Mouse (Mus musculus): Measurements from ENCODE around the gene Gm17334. TPM values are rescaled to one million over a fixed set of nuclear protein-coding genes. Genes with fewer than 3 reads are reported as not detected.

Gene Gm17334
- polyA plus RNA-seq, 1 experiment from 2014 or later, result 0.13 TPM

GRCm38 (mm10) chr11:53810156-53810555 lies 37.2 kb upstream of the Gm17334 start:
- WGBS (ENCODE audit: insufficient replicate concordance), result 29% methylated on average over 5 of the region's 5 CpGs
- Histone ChIP-seq H3K4me1 (no peaks in the 10 kb centered on the region), H3K4me2 (no peak overlapping the region), H3K4me3 (no peak overlapping the region), H3K36me3 (no peaks in the 10 kb centered on the region), H3K27ac (no peak overlapping the region), H3K27me3 (replicated peaks) (no peaks in the 10 kb centered on the region), H3K9me3 (replicated peaks) (no peaks in the 10 kb centered on the region), H3K9ac (no peak overlapping the region)
- ATAC-seq, result no peak

DNA sequence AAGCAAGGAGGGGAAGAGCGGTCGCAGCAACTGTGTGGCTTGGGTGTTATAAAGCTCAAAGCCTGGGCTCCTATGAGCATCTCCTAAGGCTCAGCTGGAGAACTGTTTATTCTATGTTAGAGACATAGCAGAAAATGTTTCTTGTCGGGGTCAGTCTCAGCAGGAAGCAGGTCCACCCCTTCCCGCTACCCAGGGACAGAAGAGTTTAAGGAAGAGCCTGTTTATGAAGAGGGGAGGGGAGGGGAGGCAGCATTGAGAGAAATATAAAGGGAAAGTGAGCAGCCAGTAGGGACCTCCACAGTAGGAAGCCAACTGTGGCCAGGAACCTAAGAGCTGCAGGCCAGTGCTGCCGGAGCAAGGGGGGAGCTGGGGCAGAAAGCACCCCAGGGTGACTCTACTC lies 36.4 kb upstream of the Gm17334 start:
- Histone ChIP-seq H3K9me3 (replicated peaks) (no peaks in the 10 kb centered on the region), H3K4me3 (no peak overlapping the region), H3K27me3 (replicated peaks) (no peaks in the 10 kb centered on the region), H3K9ac (no peak overlapping the region), H3K36me3 (no peaks in the 10 kb centered on the region), H3K4me1 (no peaks in the 10 kb centered on the region), H3K4me2 (no peak overlapping the region), H3K27ac (no peak overlapping the region)
- WGBS (ENCODE audit: insufficient replicate concordance), result 42% methylated on average over 5 of the region's 5 CpGs
- ATAC-seq, result no peak

DNA sequence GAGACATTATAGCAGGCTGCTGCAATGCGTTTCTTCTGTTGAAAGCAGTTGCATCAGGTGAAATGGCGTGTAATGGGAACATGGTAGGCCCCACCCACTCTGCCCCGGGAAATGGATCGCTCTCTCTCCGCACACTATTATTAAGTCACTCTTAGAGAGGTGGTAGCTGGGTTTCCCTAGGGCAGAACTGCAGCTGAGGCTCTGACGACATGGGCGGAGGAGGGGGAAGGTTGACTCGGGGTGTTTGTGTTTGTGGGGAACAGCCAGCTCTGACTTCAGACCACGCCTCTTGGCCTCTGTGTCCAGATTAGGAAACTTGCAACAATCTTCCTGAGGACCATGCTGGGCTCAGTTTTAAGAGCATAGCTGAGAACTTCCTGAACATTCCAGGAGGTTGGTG lies 32.8 kb upstream of the Gm17334 start:
- H3K9ac ChIP-seq, result no peak overlapping the region
- no peak overlapping the region for H3K4me3 ChIP-seq
- H3K4me1 ChIP-seq, result peaks cover 5% of the 10 kb centered on the region; the same call in 1 of the 2 replicates
- no peaks in the 10 kb centered on the region for H3K36me3 ChIP-seq
- 58% methylated on average over 9 of the region's 9 CpGs for WGBS (ENCODE audit: insufficient replicate concordance)
- no peak for ATAC-seq
- H3K27me3 ChIP-seq (replicated peaks), result no peaks in the 10 kb centered on the region
- no peaks in the 10 kb centered on the region for H3K9me3 ChIP-seq (replicated peaks)
- H3K4me2 ChIP-seq, result no peak overlapping the region
- H3K27ac ChIP-seq, result no peak overlapping the region

- no peak overlapping the region for H3K27ac ChIP-seq
- H3K4me1 ChIP-seq, result peaks cover 5% of the 10 kb centered on the region; the same call in 1 of the 2 replicates
- H3K4me2 ChIP-seq, result no peak overlapping the region
- no peak overlapping the region for H3K4me3 ChIP-seq
- H3K9ac ChIP-seq, result no peak overlapping the region
- WGBS (ENCODE audit: insufficient replicate concordance), result 69% methylated on average over 14 of the region's 14 CpGs
- ATAC-seq, result no peak
- no peaks in the 10 kb centered on the region for H3K9me3 ChIP-seq (replicated peaks)
- H3K27me3 ChIP-seq (replicated peaks), result no peaks in the 10 kb centered on the region
- H3K36me3 ChIP-seq, result no peaks in the 10 kb centered on the region
Observed at GRCm38 (mm10) chr11:53804569-53805344, 31.8 kb upstream of the Gm17334 start.

- no peaks in the 10 kb centered on the region for H3K36me3 ChIP-seq
- H3K9ac ChIP-seq, result no peak overlapping the region
- H3K4me1 ChIP-seq, result peaks cover 5% of the 10 kb centered on the region; the same call in 1 of the 2 replicates
- ATAC-seq, result no peak
- no peak overlapping the region for H3K4me2 ChIP-seq
- H3K4me3 ChIP-seq, result no peak overlapping the region
- no peaks in the 10 kb centered on the region for H3K27me3 ChIP-seq (replicated peaks)
- WGBS (ENCODE audit: insufficient replicate concordance), result 42% methylated on average over 6 of the region's 6 CpGs
- no peaks in the 10 kb centered on the region for H3K9me3 ChIP-seq (replicated peaks)
- H3K27ac ChIP-seq, result no peak overlapping the region
Observed at GRCm38 (mm10) chr11:53803494-53803893, 30.5 kb upstream of the Gm17334 start.

- 35% methylated on average over 12 of the region's 12 CpGs for WGBS (ENCODE audit: insufficient replicate concordance)
- ATAC-seq, result no peak
- H3K27ac ChIP-seq, result no peak overlapping the region
Observed at GRCm38 (mm10) chr11:53803093-53803492, 30.1 kb upstream of the Gm17334 start.

DNA sequence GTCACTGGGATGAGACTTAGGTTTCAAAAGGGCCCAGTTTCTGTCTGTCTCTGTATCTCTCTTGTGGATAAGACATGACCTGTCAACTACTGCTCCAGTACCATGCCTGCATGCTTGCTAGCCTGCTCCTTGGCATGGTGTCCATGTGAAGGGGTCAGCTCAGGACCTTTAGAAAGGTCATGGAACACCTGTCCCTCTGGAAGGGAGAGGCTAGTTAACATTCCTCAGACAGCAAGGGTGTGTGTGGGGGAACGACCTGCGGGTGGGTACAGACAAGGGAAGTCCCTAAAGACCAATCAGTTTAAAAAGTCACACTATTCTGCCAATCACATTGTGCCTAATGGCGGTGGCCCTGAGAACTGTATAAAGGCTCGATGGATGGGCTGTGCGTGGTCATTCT lies 28.0 kb upstream of the Gm17334 start:
- ATAC-seq, result no peak
- peaks cover 20% of the 10 kb centered on the region for H3K4me1 ChIP-seq
- no peaks in the 10 kb centered on the region for H3K27me3 ChIP-seq (replicated peaks)
- WGBS (ENCODE audit: insufficient replicate concordance), result 76% methylated on average over 5 of the region's 5 CpGs
- H3K9me3 ChIP-seq (replicated peaks), result no peaks in the 10 kb centered on the region
- no peaks in the 10 kb centered on the region for H3K36me3 ChIP-seq
- H3K4me2 ChIP-seq, result no peak overlapping the region
- no peak overlapping the region for H3K9ac ChIP-seq
- no peak overlapping the region for H3K27ac ChIP-seq
- no peak overlapping the region for H3K4me3 ChIP-seq

More at GRCm38 (mm10) chr11:53803093-53803492, 30.1 kb upstream of the Gm17334 start:
- H3K27me3 ChIP-seq (replicated peaks), result no peaks in the 10 kb centered on the region
- H3K4me1 ChIP-seq, result peaks cover 5% of the 10 kb centered on the region; the same call in 1 of the 2 replicates
- H3K4me3 ChIP-seq, result no peak overlapping the region
- no peaks in the 10 kb centered on the region for H3K36me3 ChIP-seq
- H3K9me3 ChIP-seq (replicated peaks), result no peaks in the 10 kb centered on the region
- H3K9ac ChIP-seq, result no peak overlapping the region
- no peak overlapping the region for H3K4me2 ChIP-seq

DNA sequence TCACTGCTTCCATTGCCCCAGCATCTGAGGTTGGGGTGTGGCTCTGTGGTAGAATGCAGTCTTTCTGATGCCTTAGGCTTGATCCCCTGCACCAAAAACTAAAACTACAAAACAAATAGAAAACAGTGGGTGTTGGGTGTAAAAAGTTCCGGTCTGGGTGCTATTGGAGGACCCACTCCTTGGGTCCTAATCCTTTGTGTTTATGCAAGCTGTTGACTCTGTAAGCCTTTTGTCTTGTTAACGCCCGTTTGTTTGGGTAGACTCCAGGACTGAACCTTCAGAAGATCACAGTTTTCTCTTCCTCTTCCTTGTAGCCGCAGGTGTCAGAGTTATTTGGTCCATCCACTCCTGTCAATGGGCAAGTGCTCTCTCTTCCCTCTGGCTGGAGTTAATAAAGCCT lies 27.0 kb upstream of the Gm17334 start:
- no peaks in the 10 kb centered on the region for H3K27me3 ChIP-seq (replicated peaks)
- no peak for ATAC-seq
- H3K4me3 ChIP-seq, result no peak overlapping the region
- peaks cover 29% of the 10 kb centered on the region for H3K4me1 ChIP-seq
- no peaks in the 10 kb centered on the region for H3K9me3 ChIP-seq (replicated peaks)
- 70% methylated on average over 4 of the region's 4 CpGs for WGBS (ENCODE audit: insufficient replicate concordance)
- H3K4me2 ChIP-seq, result no peak overlapping the region
- H3K9ac ChIP-seq, result no peak overlapping the region
- no peaks in the 10 kb centered on the region for H3K36me3 ChIP-seq
- H3K27ac ChIP-seq, result no peak overlapping the region

GRCm38 (mm10) chr11:53798041-53798711 lies 25.2 kb upstream of the Gm17334 start:
- no peaks in the 10 kb centered on the region for H3K36me3 ChIP-seq
- H3K4me2 ChIP-seq, result no peak overlapping the region
- no peak overlapping the region for H3K4me3 ChIP-seq
- H3K4me1 ChIP-seq, result peaks cover 41% of the 10 kb centered on the region
- H3K9me3 ChIP-seq (replicated peaks), result no peaks in the 10 kb centered on the region
- H3K27me3 ChIP-seq (replicated peaks), result no peaks in the 10 kb centered on the region
- 78% methylated on average over 10 of the region's 10 CpGs for WGBS (ENCODE audit: insufficient replicate concordance)
- no peak overlapping the region for H3K27ac ChIP-seq
- no peak for ATAC-seq
- H3K9ac ChIP-seq, result no peak overlapping the region

GRCm38 (mm10) chr11:53797386-53797920 lies 24.5 kb upstream of the Gm17334 start:
- 57% methylated on average over 6 of the region's 6 CpGs for whole genome bisulfite sequencing (ENCODE audit: insufficient replicate concordance)
- H3K9me3 ChIP-seq (replicated peaks), result no peaks in the 10 kb centered on the region
- peaks cover 39% of the 10 kb centered on the region for H3K4me1 ChIP-seq
- no peak overlapping the region for H3K27ac ChIP-seq
- H3K4me3 ChIP-seq, result no peak overlapping the region
- no peaks in the 10 kb centered on the region for H3K36me3 ChIP-seq
- H3K27me3 ChIP-seq (replicated peaks), result no peaks in the 10 kb centered on the region
- no peak overlapping the region for H3K9ac ChIP-seq
- no peak overlapping the region for H3K4me2 ChIP-seq
- ATAC-seq, result no peak

DNA sequence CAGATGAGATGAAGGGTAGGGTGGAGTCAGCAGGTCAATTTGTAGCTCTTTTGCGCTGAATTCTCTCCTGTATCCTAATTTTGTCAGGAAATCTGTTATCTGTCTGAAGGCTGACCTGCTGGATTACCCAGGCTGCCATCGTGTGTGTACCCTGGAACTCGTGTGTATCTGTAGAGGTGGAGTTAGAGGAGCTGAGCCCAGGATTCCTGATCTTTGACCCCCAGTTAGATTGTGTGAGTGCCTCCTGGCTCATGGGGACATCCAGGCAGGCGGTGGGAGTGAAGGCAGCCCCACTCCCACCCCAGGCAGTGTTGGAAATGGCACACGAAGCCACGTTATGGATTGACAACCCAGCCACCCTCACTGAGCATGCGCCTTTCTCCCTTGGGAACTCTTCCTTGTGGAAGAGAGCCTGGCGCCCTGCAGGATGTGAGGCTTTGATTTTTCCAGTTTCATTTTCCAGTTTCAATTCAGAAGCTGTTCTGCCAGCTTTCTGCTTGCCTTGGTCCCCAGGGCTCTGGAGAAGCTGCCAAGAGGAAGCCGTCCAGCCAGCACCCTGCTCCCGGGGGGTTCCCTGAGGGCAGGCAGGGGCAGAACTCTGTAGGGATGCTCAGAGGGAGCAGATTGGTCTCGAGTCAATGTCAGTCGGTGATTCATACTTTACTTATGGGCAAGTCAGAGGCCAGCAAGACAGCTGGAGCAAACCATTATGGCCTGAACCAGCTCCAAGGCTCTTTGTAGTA lies 23.6 kb upstream of the Gm17334 start:
- Histone ChIP-seq H3K9ac (no peak overlapping the region), H3K27me3 (replicated peaks) (no peaks in the 10 kb centered on the region), H3K9me3 (replicated peaks) (no peaks in the 10 kb centered on the region), H3K4me2 (0 out of 2 replicates have a peak overlapping the region, but pooled peaks have one; percentile 10), H3K36me3 (no peaks in the 10 kb centered on the region), H3K4me1 (peaks cover 39% of the 10 kb centered on the region), H3K27ac (peak overlapping the region; percentile 75), H3K4me3 (no peak overlapping the region)
- 50% methylated on average over 12 of the region's 12 CpGs for WGBS (ENCODE audit: insufficient replicate concordance)
- no peak for ATAC-seq

GRCm38 (mm10) chr11:53795813-53796212 lies 22.8 kb upstream of the Gm17334 start:
- no peaks in the 10 kb centered on the region for H3K9me3 ChIP-seq (replicated peaks)
- no peak overlapping the region for H3K4me3 ChIP-seq
- H3K27me3 ChIP-seq (replicated peaks), result no peaks in the 10 kb centered on the region
- no peak overlapping the region for H3K4me2 ChIP-seq
- H3K27ac ChIP-seq, result peak overlapping the region; percentile 75
- WGBS (ENCODE audit: insufficient replicate concordance), result 56% methylated on average over 8 of the region's 8 CpGs
- peaks cover 42% of the 10 kb centered on the region for H3K4me1 ChIP-seq
- H3K36me3 ChIP-seq, result no peaks in the 10 kb centered on the region
- H3K9ac ChIP-seq, result no peak overlapping the region
- ATAC-seq, result 0 out of 2 replicates have a peak, but pooled peaks have one; percentile 16

Measured in liver, embryonic 12.5 days (tissue).